Mouse (Mus musculus) thymus, adult 2 months (tissue): Measurements from ENCODE around the gene Ggta1.

Experiments
- CTCF ChIP-seq: fragments of 200-500 bp; IDR thresholded peaks from 2 replicates; pipeline ENCODE4 v1.5.1; 2012; ENCODE audit warnings: mild to moderate bottlenecking, control low read depth, low read length, moderate library complexity, borderline replicate concordance; ENCODE audit not compliant: control insufficient read depth, poor library complexity, insufficient read depth; ENCODE audit errors: extremely low read depth
- POLR2A ChIP-seq: fragments of 200-500 bp; IDR thresholded peaks from 2 replicates; pipeline ENCODE4 v1.6.1; 2012; ENCODE audit warnings: mild to moderate bottlenecking, low read length, control low read depth, moderate library complexity; ENCODE audit not compliant: control insufficient read depth, poor library complexity, insufficient read depth; ENCODE audit errors: extremely low read depth

GRCm38 (mm10) chr2:35478812-35479122, 15.7 kb upstream of the Ggta1 start:
- TF ChIP-seq CTCF (no peak), POLR2A (no peak)
